Mouse (Mus musculus): ENCODE data around the gene Sel1l3. TPM values are rescaled to one million over a fixed set of nuclear protein-coding genes. Genes with fewer than 3 reads are reported as not detected.

Sel1l3 gene
- total RNA-seq, 2 experiments from 2014 or later = 64.7 to 76.9 TPM

- intact Hi-C loops (cut with DNase I) = no loop called here
These were observed 105.7 kb downstream of the Sel1l3 start for GRCm38 (mm10) chr5:53108026-53108425.

GRCm38 (mm10) chr5:53106731-53107130, 107.0 kb downstream of the Sel1l3 start:
- DNase-seq = no peak
- intact Hi-C loops (cut with DNase I) = no loop called here

More at GRCm38 (mm10) chr5:53108026-53108425, 105.7 kb downstream of the Sel1l3 start:
- DNase-seq = no peak

- intact Hi-C loops (cut with DNase I) = no loop called here
- no peak for DNase-seq
These were observed 107.6 kb downstream of the Sel1l3 start for GRCm38 (mm10) chr5:53106125-53106524.

GRCm38 (mm10) chr5:53105716-53106115, 108.0 kb downstream of the Sel1l3 start:
- DNase-seq = peak in 1 of 2 experiments; percentile 25
- intact Hi-C loops (cut with DNase I) = no loop called here

GRCm38 (mm10) chr5:53104177-53104855, 109.4 kb downstream of the Sel1l3 start:
- intact Hi-C loops (cut with DNase I) = no loop called here
- no peak for DNase-seq

GRCm38 (mm10) chr5:53101848-53102473, 111.8 kb downstream of the Sel1l3 start:
- intact Hi-C loops (cut with DNase I) = no loop called here

GRCm38 (mm10) chr5:53091331-53091730, 122.4 kb downstream of the Sel1l3 start:
- intact Hi-C loops (cut with DNase I) = no loop called here
- DNase-seq = no peak

More at GRCm38 (mm10) chr5:53101848-53102473, 111.8 kb downstream of the Sel1l3 start:
- no peak for DNase-seq

GRCm38 (mm10) chr5:53087452-53087851, 126.3 kb downstream of the Sel1l3 start:
- DNase-seq = no peak
- intact Hi-C loops (cut with DNase I) = no loop called here

- intact Hi-C loops (cut with DNase I) = no loop called here
These were observed 135.3 kb downstream of the Sel1l3 start for GRCm38 (mm10) chr5:53078453-53078852.

GRCm38 (mm10) chr5:53074553-53074952, 139.2 kb downstream of the Sel1l3 start:
- no peak for DNase-seq
- intact Hi-C loops (cut with DNase I) = no loop called here

More at GRCm38 (mm10) chr5:53078453-53078852, 135.3 kb downstream of the Sel1l3 start:
- DNase-seq = no peak

GRCm38 (mm10) chr5:53061532-53062130, 152.1 kb downstream of the Sel1l3 start:
- DNase-seq = no peak
- intact Hi-C loops (cut with DNase I) = no loop called here

Other genes with a start within 250 kb of the Sel1l3 start
- not detected for gene Slc34a2, start 175.8 kb downstream of the Sel1l3 start, total RNA-seq (2021)
- 10 to 100 TPM; 56.4 to 63.1 TPM for gene Smim20, start 53.2 kb upstream of the Sel1l3 start, total RNA-seq (2021)